Mouse (Mus musculus) myocyte (in vitro differentiated cells): ENCODE data around the gene Rnf214. TPM values are rescaled to one million over a fixed set of nuclear protein-coding genes. Genes with fewer than 3 reads are reported as not detected.
"Not testable (repeated sequence)": the region's sequence is repeated elsewhere in the genome, so short reads cannot be mapped to it uniquely, and the experiment has no call there.

Source experiments
- H3K27me3 ChIP-seq: one replicate; pipeline ENCODE4 v1.6.1; 2011; ENCODE audit not compliant: control insufficient read depth, insufficient read depth, insufficient read length
- H3K36me3 ChIP-seq: one replicate; pipeline ENCODE4 v1.6.1; 2011; ENCODE audit not compliant: control insufficient read depth, insufficient read depth
- H3K4me2 ChIP-seq: one replicate; pipeline ENCODE4 v1.6.1; 2011; ENCODE audit warnings: low read depth, control low read depth
- H3K4me3 ChIP-seq: one replicate; pipeline ENCODE4 v1.5.1; 2011; ENCODE audit warnings: mild to moderate bottlenecking, control low read depth, moderate library complexity
- H3K79me2 ChIP-seq: one replicate; pipeline ENCODE4 v1.6.1; 2011; ENCODE audit not compliant: control insufficient read depth, insufficient read depth
- H3ac ChIP-seq: one replicate; pipeline ENCODE4 v1.6.1; 2011; ENCODE audit not compliant: control insufficient read depth, insufficient read length
- CEBPB ChIP-seq: IDR thresholded peaks from 2 replicates; pipeline ENCODE4 v1.6.1; 2011; ENCODE audit warnings: mild to moderate bottlenecking, moderate library complexity; ENCODE audit not compliant: poor library complexity, insufficient read depth, severe bottlenecking
- E2F4 ChIP-seq: IDR thresholded peaks from one replicate; pipeline ENCODE4 v1.6.1; 2011; ENCODE audit warnings: mild to moderate bottlenecking, control low read depth, moderate library complexity; ENCODE audit not compliant: insufficient read depth
- MAX ChIP-seq: IDR thresholded peaks from one replicate; pipeline ENCODE4 v1.6.1; 2011; ENCODE audit warnings: low read depth, mild to moderate bottlenecking, control low read depth
- MYOD1 ChIP-seq, 3 experiments: IDR thresholded peaks; one replicate each; pipeline ENCODE4 v1.6.1; 2011; ENCODE audit warnings: control low read depth in 2 of 3, low read depth in 2 of 3, mild to moderate bottlenecking in 2 of 3, moderate library complexity in 1 of 3; ENCODE audit not compliant: insufficient read length in 2 of 3, control insufficient read depth in 1 of 3
- MYOG ChIP-seq, 3 experiments: IDR thresholded peaks; one replicate each; pipeline ENCODE4 v1.6.1; 2011; ENCODE audit warnings: control low read depth in 2 of 3, low read depth in 2 of 3, mild to moderate bottlenecking in 2 of 3; ENCODE audit not compliant: insufficient read length in 2 of 3, control insufficient read depth in 1 of 3, insufficient read depth in 1 of 3
- POLR2A ChIP-seq: IDR thresholded peaks from one replicate; pipeline ENCODE4 v1.6.1; 2011; ENCODE audit warnings: low read depth, mild to moderate bottlenecking, control low read depth, moderate library complexity; ENCODE audit not compliant: insufficient read length
- POLR2AphosphoS2 ChIP-seq: IDR thresholded peaks from one replicate; pipeline ENCODE4 v1.6.1; 2011; ENCODE audit warnings: low read depth, control low read depth; ENCODE audit not compliant: insufficient read length
- REST ChIP-seq: IDR thresholded peaks from one replicate; pipeline ENCODE4 v1.6.1; 2011; ENCODE audit warnings: mild to moderate bottlenecking, control low read depth, moderate library complexity; ENCODE audit not compliant: insufficient read depth, insufficient read length
- SRF ChIP-seq: IDR thresholded peaks from one replicate; pipeline ENCODE4 v1.6.1; 2011; ENCODE audit warnings: low read depth; ENCODE audit not compliant: control insufficient read depth, insufficient read length
- TCF12 ChIP-seq: IDR thresholded peaks from one replicate; pipeline ENCODE4 v1.6.1; 2011; ENCODE audit warnings: mild to moderate bottlenecking, control low read depth; ENCODE audit not compliant: poor library complexity, insufficient read depth, severe bottlenecking
- TCF3 ChIP-seq: IDR thresholded peaks from one replicate; pipeline ENCODE4 v1.6.1; 2011; ENCODE audit warnings: low read depth, control low read depth; ENCODE audit not compliant: insufficient read length
- USF1 ChIP-seq: IDR thresholded peaks from one replicate; pipeline ENCODE4 v1.6.1; 2011; ENCODE audit warnings: low read depth, mild to moderate bottlenecking, control low read depth, moderate library complexity
- polyA plus RNA-seq: library from polyadenylated mRNA; unstranded; fragments of >200 nt; fragmentation: generic; extraction: Trizol; gene quantifications from one replicate; pipeline ENCODE4 v1.2.1, GENCODE M21; 2012; ENCODE audit warnings: missing spikeins

Gene Rnf214
- polyA plus RNA-seq, 1 experiment = 14.6 TPM

- H3K4me2 ChIP-seq = peak overlapping the region; percentile 78
- H3K79me2 ChIP-seq = peaks cover 9% of the 10 kb centered on the region
- H3K4me3 ChIP-seq = no peak overlapping the region
- H3K36me3 ChIP-seq = no peaks in the 10 kb centered on the region
- TF ChIP-seq MAX = no peak
- no peak for TF ChIP-seq E2F4
- TF ChIP-seq TCF12 = no peak
- no peak for TF ChIP-seq REST
- TF ChIP-seq USF1 = no peak
- no peak for TF ChIP-seq POLR2A
- no peak for TF ChIP-seq SRF
- peak in 2 of 3 experiments; percentile 43 to 59 for TF ChIP-seq MYOD1 (IDR thresholded peaks at IDR 0.05; ENCODE audit: control insufficient read depth in 1 of 3, insufficient read length in 2 of 3, low read depth in 2 of 3)
- no peak for TF ChIP-seq TCF3
- TF ChIP-seq MYOG (IDR thresholded peaks at IDR 0.05; ENCODE audit: control insufficient read depth in 1 of 3, insufficient read depth in 1 of 3, insufficient read length in 2 of 3, low read depth in 2 of 3) = peak in 1 of 3 experiments; percentile 59
- no peak for TF ChIP-seq POLR2AphosphoS2
- TF ChIP-seq CEBPB = 0 out of 2 replicates have a peak, but pooled peaks have one; percentile 7
- no peak overlapping the region for H3ac ChIP-seq
- H3K27me3 ChIP-seq = no peaks in the 10 kb centered on the region
Observed at GRCm38 (mm10) chr9:45846891-45847460, 59.7 kb downstream of the Rnf214 start.

DNA sequence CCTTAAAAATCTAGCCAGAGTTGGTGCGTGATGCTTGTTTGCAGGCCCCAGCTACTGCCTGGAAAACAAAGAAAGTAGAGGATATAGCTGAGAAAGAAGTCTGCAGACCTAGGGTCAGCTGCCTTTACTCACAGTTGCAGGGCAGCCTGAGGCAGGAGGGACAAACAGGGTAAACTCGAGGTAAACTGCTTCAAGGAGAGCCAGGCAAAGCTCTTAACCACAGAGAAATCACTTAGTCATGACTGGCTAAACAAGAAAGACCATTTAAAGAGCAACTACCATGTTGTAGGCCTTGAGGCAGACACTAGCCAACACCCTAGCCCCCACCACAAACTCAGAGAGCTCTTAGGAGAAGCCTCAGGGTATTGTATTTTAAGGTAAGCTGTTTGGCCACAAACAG is 60.5 kb downstream of the Rnf214 start:
- peaks cover 17% of the 10 kb centered on the region for H3K79me2 ChIP-seq
- not testable (repeated sequence) for H3ac ChIP-seq, H3K4me3 ChIP-seq, H3K36me3 ChIP-seq, H3K27me3 ChIP-seq
- H3K4me2 ChIP-seq = peak overlapping the region; percentile 78

DNA sequence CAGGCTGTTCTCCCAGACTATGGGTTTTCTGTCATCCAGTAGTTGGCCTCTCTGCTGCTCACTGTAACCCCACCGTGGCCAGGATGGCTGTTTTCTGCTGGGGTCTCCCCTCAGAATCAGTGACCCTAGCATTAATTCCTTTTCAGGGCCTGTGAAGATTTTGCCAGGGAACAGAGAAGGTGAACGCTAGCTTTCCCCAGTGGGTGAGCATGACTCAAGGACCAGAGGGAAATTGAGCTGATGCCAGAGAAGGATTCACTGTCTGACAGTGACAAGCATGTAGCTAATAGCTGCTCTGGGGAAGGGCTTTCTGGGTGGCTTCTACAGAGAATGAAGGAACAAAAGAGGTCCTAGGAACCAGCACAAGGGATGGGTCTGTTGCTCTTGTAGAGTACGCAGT is 61.2 kb downstream of the Rnf214 start:
- no peak for TF ChIP-seq MYOD1 (IDR thresholded peaks at IDR 0.05; ENCODE audit: control insufficient read depth in 1 of 3, insufficient read length in 2 of 3, low read depth in 2 of 3)
- no peaks in the 10 kb centered on the region for H3K36me3 ChIP-seq
- H3K4me3 ChIP-seq = no peak overlapping the region
- peaks cover 22% of the 10 kb centered on the region for H3K79me2 ChIP-seq
- peak overlapping the region; percentile 78 for H3K4me2 ChIP-seq
- H3K27me3 ChIP-seq = no peaks in the 10 kb centered on the region
- H3ac ChIP-seq = no peak overlapping the region

- no peak overlapping the region for H3K4me3 ChIP-seq
Observed at GRCm38 (mm10) chr9:45843780-45844179, 62.9 kb downstream of the Rnf214 start.

DNA sequence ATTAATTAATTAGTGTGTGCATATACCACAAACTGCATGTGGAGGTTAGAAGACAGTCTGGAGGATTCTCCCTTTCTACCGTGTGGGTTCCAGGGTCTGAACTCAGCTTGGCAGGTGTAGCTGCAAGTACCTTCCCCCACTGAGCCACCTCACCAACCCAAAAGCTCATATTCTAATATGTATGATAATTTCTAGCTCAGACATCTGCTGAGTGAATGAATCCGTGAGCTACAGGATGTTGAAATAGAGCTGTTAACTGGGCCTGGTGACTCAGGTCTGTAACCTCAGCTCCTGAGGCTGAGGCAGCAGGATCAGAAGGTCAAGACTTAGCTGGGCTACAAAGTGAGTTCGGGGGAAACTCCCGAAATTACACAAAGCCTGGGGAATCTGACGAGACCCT is 63.7 kb downstream of the Rnf214 start:
- Histone ChIP-seq H3K4me2 (peak overlapping the region; percentile 41), H3K79me2 (peaks cover 43% of the 10 kb centered on the region), H3K36me3 (no peaks in the 10 kb centered on the region), H3K27me3 (no peaks in the 10 kb centered on the region), H3K4me3 (no peak overlapping the region), H3ac (no peak overlapping the region)
- TF ChIP-seq REST = no peak
- peak; percentile 58; the same call in 1 of the 2 replicates for TF ChIP-seq CEBPB
- TF ChIP-seq TCF3 = no peak

More at GRCm38 (mm10) chr9:45843780-45844179, 62.9 kb downstream of the Rnf214 start:
- no peaks in the 10 kb centered on the region for H3K36me3 ChIP-seq
- peaks cover 40% of the 10 kb centered on the region for H3K79me2 ChIP-seq
- no peaks in the 10 kb centered on the region for H3K27me3 ChIP-seq
- peak overlapping the region; percentile 41 for H3K4me2 ChIP-seq
- TF ChIP-seq MYOG (IDR thresholded peaks at IDR 0.05; ENCODE audit: control insufficient read depth in 1 of 3, insufficient read depth in 1 of 3, insufficient read length in 2 of 3, low read depth in 2 of 3) (no peak), REST (no peak), MYOD1 (IDR thresholded peaks at IDR 0.05; ENCODE audit: control insufficient read depth in 1 of 3, insufficient read length in 2 of 3, low read depth in 2 of 3) (no peak), USF1 (no peak), CEBPB (no peak), POLR2AphosphoS2 (no peak), TCF12 (no peak)
- no peak overlapping the region for H3ac ChIP-seq

GRCm38 (mm10) chr9:45841458-45841857 is 65.3 kb downstream of the Rnf214 start:
- no peak overlapping the region for H3K4me3 ChIP-seq
- peak overlapping the region; percentile 83 for H3K4me2 ChIP-seq
- no peak overlapping the region for H3ac ChIP-seq
- peaks cover 43% of the 10 kb centered on the region for H3K79me2 ChIP-seq
- no peaks in the 10 kb centered on the region for H3K36me3 ChIP-seq
- no peak for TF ChIP-seq POLR2AphosphoS2
- no peak for TF ChIP-seq MAX
- no peak for TF ChIP-seq CEBPB
- no peak for TF ChIP-seq MYOG (IDR thresholded peaks at IDR 0.05; ENCODE audit: control insufficient read depth in 1 of 3, insufficient read depth in 1 of 3, insufficient read length in 2 of 3, low read depth in 2 of 3)
- no peak for TF ChIP-seq POLR2A
- no peak for TF ChIP-seq REST
- no peak for TF ChIP-seq MYOD1 (IDR thresholded peaks at IDR 0.05; ENCODE audit: control insufficient read depth in 1 of 3, insufficient read length in 2 of 3, low read depth in 2 of 3)
- no peak for TF ChIP-seq TCF3
- no peak for TF ChIP-seq E2F4
- no peak for TF ChIP-seq TCF12
- no peak for TF ChIP-seq USF1
- TF ChIP-seq SRF = no peak
- no peaks in the 10 kb centered on the region for H3K27me3 ChIP-seq
